In the genomic region with DNA sequence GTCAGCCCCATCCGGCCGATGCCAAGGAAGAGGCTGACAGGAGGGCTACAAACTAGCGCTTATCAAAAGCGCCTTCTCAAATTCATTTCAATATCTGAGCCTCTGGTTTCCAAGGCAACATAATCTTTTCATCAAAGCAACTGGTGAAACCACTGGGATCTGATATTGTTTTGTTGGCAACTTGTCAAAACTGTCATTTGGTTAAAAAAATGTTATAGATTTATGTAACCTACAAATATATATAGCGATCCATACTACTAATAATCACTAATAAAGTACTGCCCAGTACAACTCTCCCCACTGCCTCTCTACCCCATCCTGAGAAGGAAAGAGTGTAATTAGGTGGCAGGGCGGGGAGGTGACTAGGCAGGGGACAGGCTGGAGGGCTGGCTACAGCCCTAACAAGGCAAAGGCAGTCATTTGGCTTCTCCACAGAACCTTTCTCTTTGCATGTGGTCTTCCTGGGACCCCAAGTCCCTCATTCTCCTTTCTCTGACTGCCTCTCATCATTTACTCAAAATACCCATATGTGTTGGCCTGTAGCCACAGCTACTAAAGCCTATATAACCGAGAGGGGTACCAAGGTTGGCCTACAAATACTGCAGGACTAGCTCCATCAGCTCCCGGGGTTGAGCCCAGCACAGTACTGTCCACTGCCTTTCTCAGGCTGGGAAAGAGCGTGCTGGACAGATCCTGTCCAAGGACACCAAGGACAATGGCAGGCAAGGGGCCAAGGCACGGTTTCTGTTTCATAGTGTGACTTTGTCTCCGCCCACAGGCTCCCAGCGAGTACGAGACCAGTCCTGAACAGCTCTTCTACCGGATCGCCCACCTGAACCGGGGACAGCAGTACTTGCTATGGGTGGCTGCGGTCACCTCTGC, we compare ENCODE assay signal across 8 mouse cellular contexts.
A peak's percentile ranks its signal among the peaks of the same experiment; 100 is the strongest.
DNase-seq lines count a peak whose midpoint lies in the region; ATAC-seq lines count a peak whose summit lies in the region.

No protein-coding gene starts in this region.

- no peak overlapping the region for H3K4me2 ChIP-seq in embryonic facial prominence, embryonic 14.5 days (ENCODE audit: low read depth, low read length)
- no peak overlapping the region for H3K4me2 ChIP-seq in embryonic facial prominence, embryonic 15.5 days (replicated peaks)
- H3K4me2 ChIP-seq in midbrain, embryonic 14.5 days (ENCODE audit: low read length), result no peak overlapping the region

- H3K4me1 ChIP-seq in embryonic facial prominence, embryonic 14.5 days (ENCODE audit: control insufficient read depth, insufficient read depth, low read length), result peaks cover 11% of the 10 kb centered on the region; the same call in 1 of the 2 replicates
- H3K4me1 ChIP-seq in embryonic facial prominence, embryonic 10.5 days, result no peaks in the 10 kb centered on the region
- H3K4me1 ChIP-seq in embryonic facial prominence, embryonic 15.5 days, result peaks cover 16% of the 10 kb centered on the region
- peaks cover 20% of the 10 kb centered on the region for H3K4me1 ChIP-seq in midbrain, embryonic 14.5 days (ENCODE audit: control insufficient read depth, insufficient read depth, low read length)

- no peak overlapping the region for H3K9ac ChIP-seq in embryonic facial prominence, embryonic 14.5 days (ENCODE audit: low read depth, low read length)
- no peak overlapping the region for H3K9ac ChIP-seq in embryonic facial prominence, embryonic 15.5 days
- H3K9ac ChIP-seq in midbrain, embryonic 14.5 days (replicated peaks; ENCODE audit: low read length), result no peak overlapping the region

- H3K36me3 ChIP-seq in embryonic facial prominence, embryonic 14.5 days (ENCODE audit: control insufficient read depth, insufficient read depth, low read length), result no peaks in the 10 kb centered on the region
- H3K36me3 ChIP-seq in embryonic facial prominence, embryonic 10.5 days (replicated peaks), result no peaks in the 10 kb centered on the region
- H3K36me3 ChIP-seq in embryonic facial prominence, embryonic 15.5 days, result no peaks in the 10 kb centered on the region
- no peaks in the 10 kb centered on the region for H3K36me3 ChIP-seq in midbrain, embryonic 14.5 days (ENCODE audit: control insufficient read depth, insufficient read depth, low read length)

- H3K9me3 ChIP-seq in embryonic facial prominence, embryonic 14.5 days (ENCODE audit: control insufficient read depth, low read length), result no peaks in the 10 kb centered on the region
- no peaks in the 10 kb centered on the region for H3K9me3 ChIP-seq in embryonic facial prominence, embryonic 10.5 days
- no peaks in the 10 kb centered on the region for H3K9me3 ChIP-seq in embryonic facial prominence, embryonic 15.5 days (replicated peaks)
- H3K9me3 ChIP-seq in midbrain, embryonic 14.5 days (ENCODE audit: control insufficient read depth, low read length), result no peaks in the 10 kb centered on the region

- peak; percentile 18; the same call in 1 of the 2 replicates for ATAC-seq in embryonic facial prominence, embryonic 14.5 days (ENCODE audit: low read depth)
- peak; percentile 34; the same call in 1 of the 2 replicates for ATAC-seq in embryonic facial prominence, embryonic 15.5 days (ENCODE audit: insufficient number of reproducible peaks, low FRiP score, low TSS enrichment, low read depth)
- no peak for ATAC-seq in midbrain, embryonic 14.5 days (ENCODE audit: low FRiP score, low TSS enrichment)

- DNase-seq in embryonic facial prominence, embryonic 14.5 days (ENCODE audit: low spot score), result peak; percentile 77
- DNase-seq in embryonic facial prominence, embryonic 10.5 days (ENCODE audit: low spot score), result no peak
- DNase-seq in MN1 (ENCODE audit: low spot score), result peak; percentile 85
- peak; percentile 81 for DNase-seq in heart, postnatal 4 days
- DNase-seq in midbrain, embryonic 14.5 days, result peak; percentile 80
- no peak for DNase-seq in frontal cortex, postnatal 10 days (ENCODE audit: low spot score in 2 of 2)
- no peak for DNase-seq in spleen, postnatal 14 days (ENCODE audit: low spot score in 2 of 2)

- H3K4me3 ChIP-seq in embryonic facial prominence, embryonic 14.5 days (ENCODE audit: low read depth, low read length), result no peak overlapping the region
- no peak overlapping the region for H3K4me3 ChIP-seq in embryonic facial prominence, embryonic 10.5 days
- no peak overlapping the region for H3K4me3 ChIP-seq in embryonic facial prominence, embryonic 15.5 days (replicated peaks)
- no peak overlapping the region for H3K4me3 ChIP-seq in midbrain, embryonic 14.5 days (replicated peaks; ENCODE audit: low read depth, low read length)

- H3K27ac ChIP-seq in embryonic facial prominence, embryonic 14.5 days (replicated peaks; ENCODE audit: low read depth, low read length), result no peak overlapping the region
- no peak overlapping the region for H3K27ac ChIP-seq in embryonic facial prominence, embryonic 10.5 days (replicated peaks)
- H3K27ac ChIP-seq in embryonic facial prominence, embryonic 15.5 days (replicated peaks), result no peak overlapping the region
- H3K27ac ChIP-seq in midbrain, embryonic 14.5 days (replicated peaks; ENCODE audit: low read depth, low read length), result peak overlapping the region; percentile 82

- no peaks in the 10 kb centered on the region for H3K27me3 ChIP-seq in embryonic facial prominence, embryonic 14.5 days (replicated peaks; ENCODE audit: control insufficient read depth, insufficient read depth, low read length)
- H3K27me3 ChIP-seq in embryonic facial prominence, embryonic 10.5 days (replicated peaks; ENCODE audit: low read depth, poor library complexity, severe bottlenecking), result no peaks in the 10 kb centered on the region; the same call in none of the 2 replicates
- no peaks in the 10 kb centered on the region; the same call in none of the 2 replicates for H3K27me3 ChIP-seq in embryonic facial prominence, embryonic 15.5 days
- H3K27me3 ChIP-seq in midbrain, embryonic 14.5 days (ENCODE audit: control insufficient read depth, insufficient read depth, low read length), result no peaks in the 10 kb centered on the region

- WGBS in embryonic facial prominence, embryonic 14.5 days, result 57% methylated on average over 17 of the region's 17 CpGs
- WGBS in embryonic facial prominence, embryonic 10.5 days, result 71% methylated on average over 17 of the region's 17 CpGs
- WGBS in embryonic facial prominence, embryonic 15.5 days, result 52% methylated on average over 17 of the region's 17 CpGs
- 48% methylated on average over 17 of the region's 17 CpGs for WGBS in midbrain, embryonic 14.5 days

Comparison
In these comparisons a context has a peak if more than half of its experiments do, and no peak if none do; other contexts are left out.
1. DNase-seq: peak in embryonic facial prominence, embryonic 14.5 days (single experiment), MN1 (single experiment), heart, postnatal 4 days (single experiment) and midbrain, embryonic 14.5 days (single experiment); none in embryonic facial prominence, embryonic 10.5 days (single experiment), frontal cortex, postnatal 10 days (0 of 2) and spleen, postnatal 14 days (0 of 2).